Mouse (Mus musculus): ENCODE data around the gene Aldh1a1.
"Not testable (repeated sequence)": the region's sequence is repeated elsewhere in the genome, so short reads cannot be mapped to it uniquely, and the experiment has no call there.

Gene Aldh1a1

GRCm38 (mm10) chr19:20492491-20492890 lies at the start of gene Aldh1a1:
TSS of gene Aldh1a1 (plus strand) at chr19:20492715.
- DNase-seq: no peak

- DNase-seq: no peak
Observed at GRCm38 (mm10) chr19:20447807-20448206, 44.7 kb upstream of the Aldh1a1 start.

GRCm38 (mm10) chr19:20449546-20449945 lies 43.0 kb upstream of the Aldh1a1 start:
- no peak for DNase-seq

- no peak for DNase-seq
Observed at GRCm38 (mm10) chr19:20451045-20451444, 41.5 kb upstream of the Aldh1a1 start.

- DNase-seq: peak; percentile 5
Observed at GRCm38 (mm10) chr19:20484497-20484896, 8.0 kb upstream of the Aldh1a1 start.

- DNase-seq: no peak
Observed at GRCm38 (mm10) chr19:20491950-20492349, 565 bp upstream of the Aldh1a1 start.

GRCm38 (mm10) chr19:20496476-20496875 lies 4.0 kb downstream of the Aldh1a1 start:
- no peak for DNase-seq

- DNase-seq: no peak
Observed at GRCm38 (mm10) chr19:20505359-20505758, 12.8 kb downstream of the Aldh1a1 start.

- DNase-seq: no peak
Observed at GRCm38 (mm10) chr19:20506936-20507615, 14.6 kb downstream of the Aldh1a1 start.

GRCm38 (mm10) chr19:20508609-20509008 lies 16.1 kb downstream of the Aldh1a1 start:
- no peak for DNase-seq

GRCm38 (mm10) chr19:20511971-20512370 lies 19.5 kb downstream of the Aldh1a1 start:
- DNase-seq: no peak

- DNase-seq: no peak
Observed at GRCm38 (mm10) chr19:20513181-20513580, 20.7 kb downstream of the Aldh1a1 start.

GRCm38 (mm10) chr19:20513688-20514361 lies 21.3 kb downstream of the Aldh1a1 start:
- DNase-seq: no peak

GRCm38 (mm10) chr19:20516481-20516880 lies 24.0 kb downstream of the Aldh1a1 start:
- no peak for DNase-seq

GRCm38 (mm10) chr19:20529156-20529555 lies 36.6 kb downstream of the Aldh1a1 start:
- not testable (repeated sequence) for DNase-seq

- peak; percentile 32 for DNase-seq
Observed at GRCm38 (mm10) chr19:20529921-20530696, 37.6 kb downstream of the Aldh1a1 start.

GRCm38 (mm10) chr19:20536538-20536937 lies 44.0 kb downstream of the Aldh1a1 start:
- DNase-seq: no peak

GRCm38 (mm10) chr19:20541044-20541443 lies 48.5 kb downstream of the Aldh1a1 start:
- no peak for DNase-seq

- DNase-seq: no peak
Observed at GRCm38 (mm10) chr19:20541924-20542323, 49.4 kb downstream of the Aldh1a1 start.

GRCm38 (mm10) chr19:20543816-20544215 lies 51.3 kb downstream of the Aldh1a1 start:
- no peak for DNase-seq

- DNase-seq: no peak
Observed at GRCm38 (mm10) chr19:20544941-20545340, 52.4 kb downstream of the Aldh1a1 start.

- no peak for DNase-seq
Observed at GRCm38 (mm10) chr19:20547025-20547424, 54.5 kb downstream of the Aldh1a1 start.

GRCm38 (mm10) chr19:20549409-20549808 lies 56.9 kb downstream of the Aldh1a1 start:
- DNase-seq: no peak

GRCm38 (mm10) chr19:20555365-20555764 lies 62.9 kb downstream of the Aldh1a1 start:
- DNase-seq: no peak
